Mouse (Mus musculus) limb, embryonic 12.5 days (tissue): ENCODE data around the gene Ier5. TPM values are rescaled to one million over a fixed set of nuclear protein-coding genes. Genes with fewer than 3 reads are reported as not detected.

Experiments used
- ATAC-seq: fragments of 200-750 bp; cut with Nextera tagmentation; 2 replicates; pipeline ENCODE4 v1.8.0; 2017; ENCODE audit warnings: low read depth, moderate TSS enrichment; ENCODE audit not compliant: insufficient number of reproducible peaks, insufficient read depth, low FRiP score, low TSS enrichment
- H3K27ac ChIP-seq: fragments of 300-500 bp; sonication (generic); 2 replicates; pipeline ENCODE4 v1.5.1; 2016; ENCODE audit warnings: mild to moderate bottlenecking, moderate library complexity
- H3K27me3 ChIP-seq: fragments of 300-500 bp; sonication (generic); 2 replicates; pipeline ENCODE4 v1.6.1; 2016; ENCODE audit warnings: mild to moderate bottlenecking, moderate library complexity
- H3K36me3 ChIP-seq: fragments of 300-500 bp; sonication (generic); 2 replicates; pipeline ENCODE4 v1.6.1; 2016; ENCODE audit warnings: mild to moderate bottlenecking, moderate library complexity
- H3K4me1 ChIP-seq: fragments of 300-500 bp; sonication (generic); replicated peaks from 2 replicates; pipeline ENCODE4 v1.6.1; 2016
- H3K4me2 ChIP-seq: fragments of 300-500 bp; sonication (generic); 2 replicates; pipeline ENCODE4 v1.6.1; 2016; ENCODE audit warnings: mild to moderate bottlenecking, moderate library complexity
- H3K4me3 ChIP-seq: fragments of 300-500 bp; sonication (generic); replicated peaks from 2 replicates; pipeline ENCODE4 v1.5.1; 2016; ENCODE audit warnings: mild to moderate bottlenecking
- H3K9ac ChIP-seq: fragments of 300-500 bp; sonication (generic); replicated peaks from 2 replicates; pipeline ENCODE4 v1.6.1; 2016; ENCODE audit warnings: mild to moderate bottlenecking, moderate library complexity
- H3K9me3 ChIP-seq: fragments of 300-500 bp; sonication (generic); 2 replicates; pipeline ENCODE4 v1.6.1; 2016; ENCODE audit warnings: mild to moderate bottlenecking, moderate library complexity
- WGBS: fragments of 180-500 bp; shearing (Covaris S2); methylation state at CpG from one replicate; pipeline ENCODE4 v1.1.7; 2016; 5-methylcytosine and 5-hydroxymethylcytosine counted together
- polyA plus RNA-seq: library from polyadenylated mRNA; unstranded; fragments of >200 nt; fragmentation: Nextera tagmentation; extraction: Ambion mirVana; gene quantifications from 2 replicates; pipeline ENCODE4 v1.2.1, GENCODE M21; 2016

The Ier5 gene
- 15.8 and 16.1 TPM in 2 replicates for polyA plus RNA-seq

- peaks cover 24% of the 10 kb centered on the region for H3K4me1 ChIP-seq
- ATAC-seq = peak; percentile 98
- H3K36me3 ChIP-seq = no peaks in the 10 kb centered on the region
- peak within 1 kb of the TSS; percentile 81 for H3K4me2 ChIP-seq
- H3K4me3 ChIP-seq = peak within 1 kb of the TSS; percentile 99
- H3K27ac ChIP-seq = peak within 1 kb of the TSS; percentile 87
- no peaks in the 10 kb centered on the region for H3K27me3 ChIP-seq
- peak within 1 kb of the TSS; percentile 99 for H3K9ac ChIP-seq
- WGBS = 1% methylated on average over 40 of the region's 40 CpGs
- no peaks in the 10 kb centered on the region for H3K9me3 ChIP-seq
Measured at GRCm38 (mm10) chr1:155099280-155099848, at the start of gene Ier5. Gene Ier5, minus strand, starts transcription at chr1:155099636.

- H3K27ac ChIP-seq = no peak overlapping the region
- H3K36me3 ChIP-seq = no peaks in the 10 kb centered on the region
- H3K9me3 ChIP-seq = no peaks in the 10 kb centered on the region
- 76% methylated on average over 2 of the region's 2 CpGs for WGBS
- no peaks in the 10 kb centered on the region for H3K27me3 ChIP-seq
- ATAC-seq = no peak
- H3K4me1 ChIP-seq = peaks cover 10% of the 10 kb centered on the region; the same call in 1 of the 2 replicates
- H3K4me3 ChIP-seq = no peak overlapping the region
- H3K9ac ChIP-seq = no peak overlapping the region
- H3K4me2 ChIP-seq = no peak overlapping the region
Measured at GRCm38 (mm10) chr1:155147228-155147627, 47.8 kb upstream of the Ier5 start.

- Histone ChIP-seq H3K27me3 (no peaks in the 10 kb centered on the region), H3K9ac (no peak within 1 kb of the TSS), H3K4me1 (peaks cover 10% of the 10 kb centered on the region; the same call in 1 of the 2 replicates), H3K9me3 (no peaks in the 10 kb centered on the region), H3K4me3 (peak within 1 kb of the TSS; percentile 37), H3K4me2 (peak within 1 kb of the TSS; percentile 53), H3K36me3 (no peaks in the 10 kb centered on the region), H3K27ac (peak within 1 kb of the TSS; percentile 47; the same call in 1 of the 2 replicates)
- 44% methylated on average over 8 of the region's 8 CpGs for WGBS
- ATAC-seq = peak; percentile 92
Measured at GRCm38 (mm10) chr1:155146572-155146980, 47.1 kb upstream of the Ier5 start, which contains the start of gene Mr1. Gene Mr1, minus strand, starts transcription at chr1:155146814.

- H3K27ac ChIP-seq = no peak overlapping the region
Measured at GRCm38 (mm10) chr1:155145620-155146019, 46.2 kb upstream of the Ier5 start.

GRCm38 (mm10) chr1:155140076-155140475 lies 40.6 kb upstream of the Ier5 start:
- H3K36me3 ChIP-seq = no peaks in the 10 kb centered on the region
- H3K4me2 ChIP-seq = no peak overlapping the region
- no peak overlapping the region for H3K27ac ChIP-seq
- 79% methylated on average over 2 of the region's 2 CpGs for WGBS
- no peak overlapping the region for H3K9ac ChIP-seq
- no peak for ATAC-seq
- no peaks in the 10 kb centered on the region for H3K27me3 ChIP-seq
- no peaks in the 10 kb centered on the region for H3K9me3 ChIP-seq
- H3K4me3 ChIP-seq = no peak overlapping the region
- H3K4me1 ChIP-seq = peaks cover 2% of the 10 kb centered on the region; the same call in 1 of the 2 replicates

More at GRCm38 (mm10) chr1:155145620-155146019, 46.2 kb upstream of the Ier5 start:
- no peaks in the 10 kb centered on the region for H3K36me3 ChIP-seq
- WGBS = 40% methylated on average over 6 of the region's 6 CpGs
- H3K4me3 ChIP-seq = peak overlapping the region; percentile 37
- H3K27me3 ChIP-seq = no peaks in the 10 kb centered on the region
- H3K4me2 ChIP-seq = peak overlapping the region; percentile 53
- H3K9me3 ChIP-seq = no peaks in the 10 kb centered on the region
- ATAC-seq = no peak
- H3K4me1 ChIP-seq = peaks cover 10% of the 10 kb centered on the region; the same call in 1 of the 2 replicates
- no peak overlapping the region for H3K9ac ChIP-seq

GRCm38 (mm10) chr1:155138795-155139194 lies 39.4 kb upstream of the Ier5 start:
- H3K36me3 ChIP-seq = no peaks in the 10 kb centered on the region
- ATAC-seq = no peak
- H3K9me3 ChIP-seq = no peaks in the 10 kb centered on the region
- no peak overlapping the region for H3K27ac ChIP-seq
- H3K4me3 ChIP-seq = no peak overlapping the region
- H3K27me3 ChIP-seq = no peaks in the 10 kb centered on the region
- H3K9ac ChIP-seq = no peak overlapping the region
- H3K4me1 ChIP-seq = peaks cover 7% of the 10 kb centered on the region
- H3K4me2 ChIP-seq = no peak overlapping the region
- 89% methylated on average over 7 of the region's 7 CpGs for WGBS

GRCm38 (mm10) chr1:155134866-155135265 lies 35.4 kb upstream of the Ier5 start:
- no peak overlapping the region for H3K27ac ChIP-seq
- 42% methylated on average over 8 of the region's 8 CpGs for WGBS
- ATAC-seq = no peak

GRCm38 (mm10) chr1:155127429-155127934 lies 28.0 kb upstream of the Ier5 start:
- Histone ChIP-seq H3K36me3 (no peaks in the 10 kb centered on the region), H3K4me3 (no peak overlapping the region), H3K9ac (no peak overlapping the region), H3K4me1 (peaks cover 4% of the 10 kb centered on the region; the same call in 1 of the 2 replicates), H3K27me3 (no peaks in the 10 kb centered on the region), H3K27ac (no peak overlapping the region), H3K9me3 (no peaks in the 10 kb centered on the region), H3K4me2 (no peak overlapping the region)
- no peak for ATAC-seq
- WGBS = 67% methylated on average over 5 of the region's 5 CpGs

More at GRCm38 (mm10) chr1:155134866-155135265, 35.4 kb upstream of the Ier5 start:
- Histone ChIP-seq H3K36me3 (no peaks in the 10 kb centered on the region), H3K9ac (no peak overlapping the region), H3K4me1 (peaks cover 7% of the 10 kb centered on the region), H3K9me3 (no peaks in the 10 kb centered on the region), H3K4me3 (no peak overlapping the region), H3K27me3 (no peaks in the 10 kb centered on the region), H3K4me2 (no peak overlapping the region)

GRCm38 (mm10) chr1:155126716-155127115 lies 27.3 kb upstream of the Ier5 start:
- peaks cover 6% of the 10 kb centered on the region; the same call in 1 of the 2 replicates for H3K4me1 ChIP-seq
- no peak overlapping the region for H3K27ac ChIP-seq
- no peaks in the 10 kb centered on the region for H3K9me3 ChIP-seq
- H3K4me2 ChIP-seq = no peak overlapping the region
- H3K9ac ChIP-seq = no peak overlapping the region
- 78% methylated on average over 5 of the region's 5 CpGs for WGBS
- no peaks in the 10 kb centered on the region for H3K27me3 ChIP-seq
- no peak overlapping the region for H3K4me3 ChIP-seq
- no peak for ATAC-seq
- H3K36me3 ChIP-seq = no peaks in the 10 kb centered on the region

GRCm38 (mm10) chr1:155124397-155124796 lies 25.0 kb upstream of the Ier5 start:
- no peak overlapping the region for H3K27ac ChIP-seq
- H3K4me2 ChIP-seq = no peak overlapping the region
- WGBS = 93% methylated on average over 5 of the region's 5 CpGs
- H3K9ac ChIP-seq = no peak overlapping the region
- H3K4me3 ChIP-seq = no peak overlapping the region
- H3K4me1 ChIP-seq = peaks cover 6% of the 10 kb centered on the region; the same call in 1 of the 2 replicates
- no peaks in the 10 kb centered on the region for H3K36me3 ChIP-seq
- no peak for ATAC-seq
- H3K9me3 ChIP-seq = no peaks in the 10 kb centered on the region
- no peaks in the 10 kb centered on the region for H3K27me3 ChIP-seq

- H3K27me3 ChIP-seq = no peaks in the 10 kb centered on the region
- H3K27ac ChIP-seq = no peak overlapping the region
- H3K4me2 ChIP-seq = no peak overlapping the region
- no peak for ATAC-seq
- no peak overlapping the region for H3K9ac ChIP-seq
- peaks cover 6% of the 10 kb centered on the region; the same call in 1 of the 2 replicates for H3K4me1 ChIP-seq
- no peaks in the 10 kb centered on the region for H3K36me3 ChIP-seq
- 81% methylated on average over 21 of the region's 21 CpGs for WGBS
- no peaks in the 10 kb centered on the region for H3K9me3 ChIP-seq
- no peak overlapping the region for H3K4me3 ChIP-seq
Measured at GRCm38 (mm10) chr1:155121977-155122939, 22.8 kb upstream of the Ier5 start.
